Mouse (Mus musculus): ENCODE data around the gene Agbl4.

The Agbl4 gene

GRCm38 (mm10) chr4:111443906-111444615 lies 1046.6 kb downstream of the Agbl4 start:
- DNase-seq (ENCODE audit: low read depth, low spot score): no peak

GRCm38 (mm10) chr4:111444616-111445160 lies 1047.2 kb downstream of the Agbl4 start:
- no peak for DNase-seq (ENCODE audit: low read depth, low spot score)

GRCm38 (mm10) chr4:111447918-111448317 lies 1050.5 kb downstream of the Agbl4 start:
- no peak for DNase-seq (ENCODE audit: low read depth, low spot score)

GRCm38 (mm10) chr4:111448586-111448985 lies 1051.1 kb downstream of the Agbl4 start:
- DNase-seq (ENCODE audit: low read depth, low spot score): no peak

GRCm38 (mm10) chr4:111449442-111450199 lies 1052.2 kb downstream of the Agbl4 start:
- no peak for DNase-seq (ENCODE audit: low read depth, low spot score)

- no peak for DNase-seq (ENCODE audit: low read depth, low spot score)
Measured at GRCm38 (mm10) chr4:111451283-111451918, 1053.9 kb downstream of the Agbl4 start.

GRCm38 (mm10) chr4:111452192-111452591 lies 1054.7 kb downstream of the Agbl4 start:
- no peak for DNase-seq (ENCODE audit: low read depth, low spot score)

- no peak for DNase-seq (ENCODE audit: low read depth, low spot score)
Measured at GRCm38 (mm10) chr4:111453275-111453674, 1055.8 kb downstream of the Agbl4 start.

GRCm38 (mm10) chr4:111455621-111456020 lies 1058.2 kb downstream of the Agbl4 start:
- no peak for DNase-seq (ENCODE audit: low read depth, low spot score)

- DNase-seq (ENCODE audit: low read depth, low spot score): no peak
Measured at GRCm38 (mm10) chr4:111457568-111457967, 1060.1 kb downstream of the Agbl4 start.

- DNase-seq (ENCODE audit: low read depth, low spot score): no peak
Measured at GRCm38 (mm10) chr4:111467293-111467773, 1069.9 kb downstream of the Agbl4 start.

GRCm38 (mm10) chr4:111467796-111468195 lies 1070.3 kb downstream of the Agbl4 start:
- DNase-seq (ENCODE audit: low read depth, low spot score): no peak

- DNase-seq (ENCODE audit: low read depth, low spot score): no peak
Measured at GRCm38 (mm10) chr4:111469847-111470246, 1072.4 kb downstream of the Agbl4 start.

- no peak for DNase-seq (ENCODE audit: low read depth, low spot score)
Measured at GRCm38 (mm10) chr4:111471726-111472125, 1074.3 kb downstream of the Agbl4 start.

GRCm38 (mm10) chr4:111472511-111472910 lies 1075.0 kb downstream of the Agbl4 start:
- no peak for DNase-seq (ENCODE audit: low read depth, low spot score)

GRCm38 (mm10) chr4:111473014-111473413 lies 1075.6 kb downstream of the Agbl4 start:
- no peak for DNase-seq (ENCODE audit: low read depth, low spot score)

GRCm38 (mm10) chr4:111475374-111475971 lies 1078.0 kb downstream of the Agbl4 start:
- DNase-seq (ENCODE audit: low read depth, low spot score): no peak

GRCm38 (mm10) chr4:111477507-111477906 lies 1080.0 kb downstream of the Agbl4 start:
- no peak for DNase-seq (ENCODE audit: low read depth, low spot score)

GRCm38 (mm10) chr4:111483499-111483898 lies 1086.0 kb downstream of the Agbl4 start:
- DNase-seq (ENCODE audit: low read depth, low spot score): no peak

- DNase-seq (ENCODE audit: low read depth, low spot score): peak; percentile 41
Measured at GRCm38 (mm10) chr4:111485189-111485588, 1087.7 kb downstream of the Agbl4 start.

GRCm38 (mm10) chr4:111486187-111486586 lies 1088.7 kb downstream of the Agbl4 start:
- DNase-seq (ENCODE audit: low read depth, low spot score): no peak
